In genomic region chrX:48452231-48452890, GRCm38 (mm10) we compare ENCODE assay signal across 8 mouse cellular contexts. TPM values are rescaled to one million over a fixed set of nuclear protein-coding genes. Genes with fewer than 3 reads are reported as not detected.
DNase-seq lines count a peak whose midpoint lies in the region; ATAC-seq and TF ChIP-seq lines count a peak whose summit lies in the region.

No protein-coding gene starts in this region.

- TF ChIP-seq EP300 in stomach, postnatal 0 days (optimal IDR thresholded peaks at IDR 0.05): no peak

- H3K9me3 ChIP-seq in embryonic facial prominence, embryonic 14.5 days (ENCODE audit: control insufficient read depth, low read length): no peaks in the 10 kb centered on the region
- 0 out of 2 replicates have a peak, but pooled peaks cover 3% of the 10 kb centered on the region for H3K9me3 ChIP-seq in hindbrain, embryonic 12.5 days (replicated peaks)
- no peaks in the 10 kb centered on the region for H3K9me3 ChIP-seq in liver, embryonic 16.5 days (replicated peaks; ENCODE audit: control insufficient read depth, low read length)
- no peaks in the 10 kb centered on the region for H3K9me3 ChIP-seq in stomach, postnatal 0 days (ENCODE audit: control insufficient read depth, low read length)

- intact Hi-C loops in gastrocnemius, adult 2 months (cut with DNase I): no loop called here

- no peaks in the 10 kb centered on the region for H3K27me3 ChIP-seq in embryonic facial prominence, embryonic 14.5 days (replicated peaks; ENCODE audit: control insufficient read depth, insufficient read depth, low read length)
- peaks cover 48% of the 10 kb centered on the region for H3K27me3 ChIP-seq in hindbrain, embryonic 12.5 days
- H3K27me3 ChIP-seq in liver, embryonic 16.5 days (ENCODE audit: control insufficient read depth, insufficient read depth, low read depth, low read length): peaks cover 3% of the 10 kb centered on the region
- no peaks in the 10 kb centered on the region for H3K27me3 ChIP-seq in stomach, postnatal 0 days (ENCODE audit: control insufficient read depth, insufficient read depth, low read length)

- H3K9ac ChIP-seq in embryonic facial prominence, embryonic 14.5 days (ENCODE audit: low read depth, low read length): peak overlapping the region; percentile 67
- H3K9ac ChIP-seq in hindbrain, embryonic 12.5 days: no peak overlapping the region
- H3K9ac ChIP-seq in liver, embryonic 16.5 days (ENCODE audit: low read depth, low read length): peak overlapping the region; percentile 70
- peak overlapping the region; percentile 76 for H3K9ac ChIP-seq in stomach, postnatal 0 days (ENCODE audit: low read length)

- H3K4me3 ChIP-seq in gastrocnemius, adult 2 months: peak overlapping the region; percentile 77
- peak overlapping the region; percentile 50 for H3K4me3 ChIP-seq in embryonic facial prominence, embryonic 14.5 days (ENCODE audit: low read depth, low read length)
- peak overlapping the region; percentile 39; the same call in 1 of the 2 replicates for H3K4me3 ChIP-seq in hindbrain, embryonic 12.5 days
- H3K4me3 ChIP-seq in liver, embryonic 16.5 days (ENCODE audit: low read depth, low read length): peak overlapping the region; percentile 70
- peak overlapping the region; percentile 56 for H3K4me3 ChIP-seq in stomach, postnatal 0 days (ENCODE audit: low read depth, low read length)

- peak overlapping the region; percentile 58 for H3K4me2 ChIP-seq in embryonic facial prominence, embryonic 14.5 days (ENCODE audit: low read depth, low read length)
- H3K4me2 ChIP-seq in hindbrain, embryonic 12.5 days (replicated peaks): peak overlapping the region; percentile 49; the same call in 1 of the 2 replicates
- peak overlapping the region; percentile 61 for H3K4me2 ChIP-seq in liver, embryonic 16.5 days (ENCODE audit: low read depth, low read length)
- peak overlapping the region; percentile 55 for H3K4me2 ChIP-seq in stomach, postnatal 0 days (replicated peaks; ENCODE audit: low read depth)

- no peaks in the 10 kb centered on the region for H3K4me1 ChIP-seq in embryonic facial prominence, embryonic 14.5 days (ENCODE audit: control insufficient read depth, insufficient read depth, low read length)
- no peaks in the 10 kb centered on the region for H3K4me1 ChIP-seq in hindbrain, embryonic 12.5 days
- peaks cover 9% of the 10 kb centered on the region for H3K4me1 ChIP-seq in liver, embryonic 16.5 days (ENCODE audit: control insufficient read depth, low read depth, low read length)
- no peaks in the 10 kb centered on the region for H3K4me1 ChIP-seq in stomach, postnatal 0 days (replicated peaks; ENCODE audit: control insufficient read depth, insufficient read depth)

- 41% methylated on average over 8 of the region's 9 CpGs for WGBS in embryonic facial prominence, embryonic 14.5 days
- WGBS in hindbrain, embryonic 12.5 days: 33% methylated on average over 9 of the region's 9 CpGs
- WGBS in liver, embryonic 16.5 days (ENCODE audit: insufficient replicate concordance): 20% methylated on average over 9 of the region's 9 CpGs
- WGBS in stomach, postnatal 0 days: 22% methylated on average over 9 of the region's 9 CpGs

- H3K36me3 ChIP-seq in embryonic facial prominence, embryonic 14.5 days (ENCODE audit: control insufficient read depth, insufficient read depth, low read length): no peaks in the 10 kb centered on the region
- no peaks in the 10 kb centered on the region for H3K36me3 ChIP-seq in hindbrain, embryonic 12.5 days
- no peaks in the 10 kb centered on the region for H3K36me3 ChIP-seq in liver, embryonic 16.5 days (ENCODE audit: control insufficient read depth, insufficient read depth)
- no peaks in the 10 kb centered on the region for H3K36me3 ChIP-seq in stomach, postnatal 0 days (ENCODE audit: control insufficient read depth, insufficient read depth, low read length)

- H3K27ac ChIP-seq in gastrocnemius, adult 2 months: peak overlapping the region; percentile 31
- no peak overlapping the region for H3K27ac ChIP-seq in embryonic facial prominence, embryonic 14.5 days (replicated peaks; ENCODE audit: low read depth, low read length)
- H3K27ac ChIP-seq in hindbrain, embryonic 12.5 days: no peak overlapping the region
- H3K27ac ChIP-seq in liver, embryonic 16.5 days (ENCODE audit: low read length): no peak overlapping the region; the same call in 1 of the 2 replicates
- peak overlapping the region; percentile 88 for H3K27ac ChIP-seq in stomach, postnatal 0 days (replicated peaks)

- no peak for TF ChIP-seq CTCF in gastrocnemius, adult 2 months (IDR thresholded peaks at IDR 0.05)
- TF ChIP-seq CTCF in stomach, postnatal 0 days (IDR thresholded peaks at IDR 0.05; ENCODE audit: low read depth): no peak

- ATAC-seq in embryonic facial prominence, embryonic 14.5 days (ENCODE audit: low read depth): no peak
- ATAC-seq in hindbrain, embryonic 12.5 days (ENCODE audit: low FRiP score): no peak
- no peak for ATAC-seq in liver, embryonic 16.5 days (ENCODE audit: low read depth)
- no peak for ATAC-seq in stomach, postnatal 0 days (ENCODE audit: low FRiP score, low TSS enrichment)

- peak; percentile 50 for DNase-seq in gastrocnemius, adult 2 months
- DNase-seq in gastrocnemius, postnatal 4 days (ENCODE audit: low spot score in 2 of 2): no peak
- DNase-seq in embryonic facial prominence, embryonic 14.5 days (ENCODE audit: low spot score): no peak
- peak; percentile 38 for DNase-seq in stomach, postnatal 0 days (ENCODE audit: low spot score)
- no peak for DNase-seq in frontal cortex, postnatal 25 days (ENCODE audit: low spot score in 2 of 2)
- no peak for DNase-seq in right cerebral cortex, adult 2 months (ENCODE audit: low spot score in 2 of 2)

RNA-seq across cellular contexts. Expression of gene Elf4, which starts 10.6 kb away (rescaled TPM):
- total RNA-seq in gastrocnemius, adult 2 months (2021): 1 to 10 TPM; 1.6 to 2.1 TPM
- total RNA-seq in gastrocnemius, postnatal 4 days (2021): 10 to 100 TPM; 19.2 to 19.5 TPM
- 11.5 and 12.7 TPM in 2 replicates for polyA plus RNA-seq in embryonic facial prominence, embryonic 14.5 days (2014; fragmentation: Nextera tagmentation; extraction: Ambion mirVana)
- polyA plus RNA-seq in hindbrain, embryonic 12.5 days (2016; fragmentation: Nextera tagmentation; extraction: Ambion mirVana): 2.1 and 2.9 TPM in 2 replicates
- 1.9 and 2.8 TPM in 2 replicates for polyA plus RNA-seq in liver, embryonic 16.5 days (2015; fragmentation: Nextera tagmentation; extraction: Ambion mirVana)
- polyA plus RNA-seq in stomach, postnatal 0 days (2015; fragmentation: Nextera tagmentation; extraction: Ambion mirVana): 4.1 and 4.5 TPM in 2 replicates

Comparison
In these comparisons a context has a peak if more than half of its experiments do, and no peak if none do; other contexts are left out.
1. DNase-seq: peak in gastrocnemius, adult 2 months (single experiment) and stomach, postnatal 0 days (single experiment); none in gastrocnemius, postnatal 4 days (0 of 2), embryonic facial prominence, embryonic 14.5 days (single experiment), frontal cortex, postnatal 25 days (0 of 2) and right cerebral cortex, adult 2 months (0 of 2).
2. H3K27ac ChIP-seq: peak in gastrocnemius, adult 2 months (single experiment) and stomach, postnatal 0 days (single experiment); none in embryonic facial prominence, embryonic 14.5 days (single experiment), hindbrain, embryonic 12.5 days (single experiment) and liver, embryonic 16.5 days (single experiment).
3. Peak in every context shown above with its lines, with median percentiles within 50 percentile points of each other: H3K4me3 ChIP-seq and H3K4me2 ChIP-seq.